9 mouse cellular contexts compared by ENCODE assay signal in genomic region chr2:163735980-163736379, GRCm38 (mm10). TPM values are rescaled to one million over a fixed set of nuclear protein-coding genes. Genes with fewer than 3 reads are reported as not detected.
DNase-seq lines count a peak whose midpoint lies in the region; ATAC-seq lines count a peak whose summit lies in the region.
"Had no signal": no experiment of that assay in that cellular context is flagged by ENCODE, and none has a peak within 500 bp of the region (broad histone marks: within the 10 kb centered on the region; RNA-seq: fewer than 3 reads in every experiment).

No protein-coding gene starts in this region.

- H3K36me3 ChIP-seq in liver, embryonic 12.5 days = peaks cover 11% of the 10 kb centered on the region
- peaks cover 13% of the 10 kb centered on the region for H3K36me3 ChIP-seq in kidney, embryonic 15.5 days
- H3K36me3 ChIP-seq in limb, embryonic 10.5 days = peaks cover 36% of the 10 kb centered on the region
- no peaks in the 10 kb centered on the region for H3K36me3 ChIP-seq in midbrain, embryonic 15.5 days (replicated peaks)

- H3K4me3 ChIP-seq in liver, embryonic 12.5 days = no peak overlapping the region
- H3K4me3 ChIP-seq in kidney, embryonic 15.5 days (replicated peaks) = no peak overlapping the region
- H3K4me3 ChIP-seq in limb, embryonic 10.5 days = no peak overlapping the region
- no peak overlapping the region for H3K4me3 ChIP-seq in midbrain, embryonic 15.5 days

- 55% methylated on average over 6 of the region's 6 CpGs for WGBS in liver, embryonic 12.5 days (ENCODE audit: insufficient replicate concordance)
- WGBS in kidney, embryonic 15.5 days = 58% methylated on average over 6 of the region's 6 CpGs
- WGBS in limb, embryonic 10.5 days = 89% methylated on average over 6 of the region's 6 CpGs
- 67% methylated on average over 6 of the region's 6 CpGs for WGBS in midbrain, embryonic 15.5 days

- peaks cover 27% of the 10 kb centered on the region for H3K4me1 ChIP-seq in liver, embryonic 12.5 days
- H3K4me1 ChIP-seq in kidney, embryonic 15.5 days = peaks cover 10% of the 10 kb centered on the region; the same call in 1 of the 2 replicates
- H3K4me1 ChIP-seq in limb, embryonic 10.5 days = no peaks in the 10 kb centered on the region
- H3K4me1 ChIP-seq in midbrain, embryonic 15.5 days = no peaks in the 10 kb centered on the region

- DNase-seq in liver = peak; percentile 22
- DNase-seq in heart, adult 8-10 months (ENCODE audit: low spot score) = peak; percentile 81
- peak; percentile 48 to 58 for DNase-seq in lung, postnatal 4 days
- no peak for DNase-seq in limb, embryonic 10.5 days (ENCODE audit: low spot score)
- no peak for DNase-seq in left cerebral cortex, adult 8-10 months (ENCODE audit: low spot score in 2 of 2)
- DNase-seq: cerebellum, postnatal 10 days had no signal

- H3K9me3 ChIP-seq in liver, embryonic 12.5 days (replicated peaks) = no peaks in the 10 kb centered on the region
- no peaks in the 10 kb centered on the region for H3K9me3 ChIP-seq in kidney, embryonic 15.5 days (replicated peaks)
- H3K9me3 ChIP-seq in limb, embryonic 10.5 days (replicated peaks) = no peaks in the 10 kb centered on the region
- no peaks in the 10 kb centered on the region for H3K9me3 ChIP-seq in midbrain, embryonic 15.5 days

- no peak overlapping the region for H3K4me2 ChIP-seq in liver, embryonic 12.5 days
- H3K4me2 ChIP-seq in kidney, embryonic 15.5 days = no peak overlapping the region
- no peak overlapping the region for H3K4me2 ChIP-seq in midbrain, embryonic 15.5 days

- no peak for ATAC-seq in liver, embryonic 12.5 days
- ATAC-seq in kidney, embryonic 15.5 days (replicated peaks; ENCODE audit: low FRiP score) = peak; percentile 69; the same call in 1 of the 2 replicates
- ATAC-seq in midbrain, embryonic 15.5 days (replicated peaks) = no peak

- no peaks in the 10 kb centered on the region for H3K27me3 ChIP-seq in liver, embryonic 12.5 days (replicated peaks)
- no peaks in the 10 kb centered on the region for H3K27me3 ChIP-seq in kidney, embryonic 15.5 days
- no peaks in the 10 kb centered on the region for H3K27me3 ChIP-seq in limb, embryonic 10.5 days (ENCODE audit: low read depth, poor library complexity, severe bottlenecking)
- H3K27me3 ChIP-seq in midbrain, embryonic 15.5 days (replicated peaks) = no peaks in the 10 kb centered on the region

- no peak overlapping the region for H3K9ac ChIP-seq in liver, embryonic 12.5 days
- H3K9ac ChIP-seq in kidney, embryonic 15.5 days = no peak overlapping the region
- H3K9ac ChIP-seq in midbrain, embryonic 15.5 days = no peak overlapping the region

- no peak overlapping the region for H3K27ac ChIP-seq in liver, embryonic 12.5 days
- H3K27ac ChIP-seq in kidney, embryonic 15.5 days = no peak overlapping the region
- no peak overlapping the region for H3K27ac ChIP-seq in limb, embryonic 10.5 days
- H3K27ac ChIP-seq in midbrain, embryonic 15.5 days = no peak overlapping the region

RNA-seq across cellular contexts. Expression of gene Ada, which starts 14.1 kb away (rescaled TPM):
- 6.6 and 6.7 TPM in 2 replicates for polyA plus RNA-seq in liver, embryonic 12.5 days (2016; fragmentation: Nextera tagmentation; extraction: Ambion mirVana)
- total RNA-seq in heart, adult 8-10 months (2022) = 1 to 10 TPM in 2 of 4 experiments, under 1 TPM in 2; 0.46 to 1.2 (median 0.89) TPM
- polyA plus RNA-seq in kidney, embryonic 15.5 days (2015; fragmentation: Nextera tagmentation; extraction: Ambion mirVana) = 9.5 and 11.8 TPM in 2 replicates
- polyA plus RNA-seq in limb, embryonic 10.5 days (2016; fragmentation: Nextera tagmentation; extraction: Ambion mirVana) = 12.2 and 13.8 TPM in 2 replicates
- 3.9 TPM in 2 replicates for polyA plus RNA-seq in midbrain, embryonic 15.5 days (2015; fragmentation: Nextera tagmentation; extraction: Ambion mirVana)
- total RNA-seq in left cerebral cortex, adult 8-10 months (2022) = 1 to 10 TPM; 1.4 to 2.0 (median 1.5) TPM

Comparison
In these comparisons a context has a peak if more than half of its experiments do, and no peak if none do; other contexts are left out.
1. DNase-seq: peak in liver (single experiment), heart, adult 8-10 months (single experiment) and lung, postnatal 4 days (2 of 2); none in limb, embryonic 10.5 days (single experiment) and left cerebral cortex, adult 8-10 months (0 of 2).